Mouse (Mus musculus): ENCODE measurements around the gene Zswim3. TPM values are rescaled to one million over a fixed set of nuclear protein-coding genes. Genes with fewer than 3 reads are reported as not detected.

The Zswim3 gene
- polyA plus RNA-seq (2012; rRNA removed), result 3.4 and 3.5 TPM in 2 replicates

GRCm38 (mm10) chr2:164804533-164805331, at the start of gene Zswim3, which contains the start of gene Acot8:
Zswim3 (plus strand) TSS chr2:164805098.
Acot8 (minus strand) TSS chr2:164804882.

GRCm38 (mm10) chr2:164769258-164770037, 35.5 kb upstream of the Zswim3 start, which contains the start of gene Ube2c:
Ube2c (plus strand) TSS chr2:164769898.

GRCm38 (mm10) chr2:164779481-164780086, 25.3 kb upstream of the Zswim3 start, which contains the start of gene Tnnc2:
Tnnc2 (minus strand) TSS chr2:164779967.

GRCm38 (mm10) chr2:164785481-164786387, 19.2 kb upstream of the Zswim3 start, which contains the start of gene Snx21:
Snx21 (plus strand) TSS chr2:164785823.

GRCm38 (mm10) chr2:164822636-164823165, 17.8 kb downstream of the Zswim3 start, which contains the start of gene Zswim1:
Zswim1 (plus strand) TSS chr2:164822686.

GRCm38 (mm10) chr2:164828437-164828836, 23.5 kb downstream of the Zswim3 start, which contains the start of gene Spata25:
Spata25 (minus strand) TSS chr2:164828537.

GRCm38 (mm10) chr2:164832748-164833301, 27.9 kb downstream of the Zswim3 start, which contains the start of gene Ctsa:
Ctsa (plus strand) TSS chr2:164832873.

GRCm38 (mm10) chr2:164833314-164833959, 28.5 kb downstream of the Zswim3 start, which contains the start of gene Neurl2:
Neurl2 (minus strand) TSS chr2:164833456.

GRCm38 (mm10) chr2:164857101-164857821, 52.4 kb downstream of the Zswim3 start, which contains the start of gene Pltp:
Pltp (minus strand) TSS chr2:164857711.

Other genes with a start within 250 kb of the Zswim3 start
- 715 and 811 TPM in 2 replicates for gene Wfdc2, start 242.7 kb upstream of the Zswim3 start, polyA plus RNA-seq (2012; rRNA removed)
- not detected in 2 replicates for gene Spint3, start 231.6 kb upstream of the Zswim3 start, polyA plus RNA-seq (2012; rRNA removed)
- gene Wfdc6a, start 219.7 kb upstream of the Zswim3 start, polyA plus RNA-seq (2012; rRNA removed), result 0.16 TPM in 2 replicates
- gene Eppin, start 211.5 kb upstream of the Zswim3 start, polyA plus RNA-seq (2012; rRNA removed), result not detected in 2 replicates
- gene Wfdc6b, start 191.6 kb upstream of the Zswim3 start, polyA plus RNA-seq (2012; rRNA removed), result 0.15 TPM in 1 of 2 replicates, not detected in the other
- gene Wfdc8, start 191.5 kb upstream of the Zswim3 start, polyA plus RNA-seq (2012; rRNA removed), result 0.31 and 0.35 TPM in 2 replicates
- gene Wfdc16, start 166.3 kb upstream of the Zswim3 start, polyA plus RNA-seq (2012; rRNA removed), result 0.13 and 0.16 TPM in 2 replicates
- gene Wfdc10, start 149.1 kb upstream of the Zswim3 start, polyA plus RNA-seq (2012; rRNA removed), result not detected in 2 replicates
- gene Wfdc9, start 148.5 kb upstream of the Zswim3 start, polyA plus RNA-seq (2012; rRNA removed), result not detected in 2 replicates
- not detected in 2 replicates for gene Wfdc11, start 131.0 kb upstream of the Zswim3 start, polyA plus RNA-seq (2012; rRNA removed)
- gene Wfdc13, start 120.0 kb upstream of the Zswim3 start, polyA plus RNA-seq (2012; rRNA removed), result 0.28 and 0.73 TPM in 2 replicates
- gene Spint4, start 106.6 kb upstream of the Zswim3 start, polyA plus RNA-seq (2012; rRNA removed), result not detected in 2 replicates
- not detected in 2 replicates for gene Spint5, start 89.8 kb upstream of the Zswim3 start, polyA plus RNA-seq (2012; rRNA removed)
- 0.28 and 0.84 TPM in 2 replicates for gene Wfdc3, start 59.2 kb upstream of the Zswim3 start, polyA plus RNA-seq (2012; rRNA removed)
- 60.0 and 89.4 TPM in 2 replicates for gene Dnttip1, start 59.1 kb upstream of the Zswim3 start, polyA plus RNA-seq (2012; rRNA removed)
- 65.5 and 79.7 TPM in 2 replicates for gene Ube2c, start 35.2 kb upstream of the Zswim3 start, polyA plus RNA-seq (2012; rRNA removed)
- gene Tnnc2, start 25.1 kb upstream of the Zswim3 start, polyA plus RNA-seq (2012; rRNA removed), result not detected in 2 replicates
- 34.1 and 41.6 TPM in 2 replicates for gene Snx21, start 19.3 kb upstream of the Zswim3 start, polyA plus RNA-seq (2012; rRNA removed)
- 134 and 139 TPM in 2 replicates for gene Acot8, start 216 bp upstream of the Zswim3 start, polyA plus RNA-seq (2012; rRNA removed)
- gene Zswim1, start 17.6 kb downstream of the Zswim3 start, polyA plus RNA-seq (2012; rRNA removed), result 10.5 and 11.5 TPM in 2 replicates
- gene Spata25, start 23.4 kb downstream of the Zswim3 start, polyA plus RNA-seq (2012; rRNA removed), result not detected in 2 replicates
- 320 and 357 TPM in 2 replicates for gene Ctsa, start 27.8 kb downstream of the Zswim3 start, polyA plus RNA-seq (2012; rRNA removed)
- 5.2 and 7.2 TPM in 2 replicates for gene Neurl2, start 28.4 kb downstream of the Zswim3 start, polyA plus RNA-seq (2012; rRNA removed)
- 82.0 and 82.9 TPM in 2 replicates for gene Pltp, start 52.6 kb downstream of the Zswim3 start, polyA plus RNA-seq (2012; rRNA removed)
- gene Pcif1, start 74.2 kb downstream of the Zswim3 start, polyA plus RNA-seq (2012; rRNA removed), result 29.5 and 36.3 TPM in 2 replicates
- gene Zfp335, start 106.7 kb downstream of the Zswim3 start, polyA plus RNA-seq (2012; rRNA removed), result 34.2 and 35.7 TPM in 2 replicates
- 4.4 and 4.7 TPM in 2 replicates for gene Mmp9, start 135.7 kb downstream of the Zswim3 start, polyA plus RNA-seq (2012; rRNA removed)
- 0.90 and 1.1 TPM in 2 replicates for gene Slc12a5, start 155.7 kb downstream of the Zswim3 start, polyA plus RNA-seq (2012; rRNA removed)
- gene Ncoa5, start 229.8 kb downstream of the Zswim3 start, polyA plus RNA-seq (2012; rRNA removed), result 24.8 and 26.6 TPM in 2 replicates

All from colon, adult 2 months (tissue).